Mouse (Mus musculus) left cerebral cortex, adult 9 months (tissue): ENCODE data around the gene Gm21440.
"Not testable (repeated sequence)": the region's sequence is repeated elsewhere in the genome, so short reads cannot be mapped to it uniquely, and the experiment has no call there.

Experiments
- DNase-seq, 2 experiments: peaks; one replicate each; pipeline ENCODE4 v3.0.0; 2022; ENCODE audit warnings: low spot score in 2 of 2

Gm21440 gene

GRCm38 (mm10) chrY:13252091-13252490 lies at the start of gene Gm21440, which contains the start of gene Gm21454:
TSS of gene Gm21440 (plus strand) at chrY:13252391.
TSS of gene Gm21454 (plus strand) at chrY:13252442.
- DNase-seq, result not testable (repeated sequence)

DNA sequence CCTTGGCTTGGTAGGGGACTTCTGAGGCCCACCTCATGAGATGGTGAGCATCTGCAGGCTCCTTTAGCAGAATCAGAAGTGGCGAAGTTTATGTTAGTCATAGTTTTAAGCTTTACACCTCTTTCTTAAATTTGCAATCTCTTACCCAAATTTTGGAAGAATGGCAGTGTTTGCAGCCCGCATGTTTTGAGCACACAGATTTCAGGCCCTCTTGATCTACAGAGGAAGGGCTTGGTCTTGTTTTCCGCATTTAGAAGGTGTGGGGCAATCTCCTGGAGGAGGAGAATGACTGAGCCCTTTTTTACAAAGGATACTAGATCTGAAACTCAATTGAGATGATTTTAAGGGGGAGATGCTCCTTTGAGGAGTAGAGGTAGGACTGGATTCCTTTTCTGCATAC lies 28.4 kb upstream of the Gm21440 start, which contains the start of gene Gm21828:
Gene Gm21828 (minus strand): TSS at position 101 of the 400 bp plus-strand sequence.
- not testable (repeated sequence) for DNase-seq
